Mouse (Mus musculus) kidney, postnatal 10 days (tissue): Measurements from ENCODE around the gene Nanos3.

ENCODE experiments used
- DNase-seq: peaks from one replicate; pipeline ENCODE4 v3.0.0; 2021; ENCODE audit warnings: mixed read lengths

Gene Nanos3

GRCm38 (mm10) chr8:84182833-84183232, 2.2 kb downstream of the Nanos3 start:
- DNase-seq, result no peak

GRCm38 (mm10) chr8:84180530-84181190, 4.4 kb downstream of the Nanos3 start:
- DNase-seq, result peak; percentile 78

- no peak for DNase-seq
Observed at GRCm38 (mm10) chr8:84179946-84180345, 5.1 kb downstream of the Nanos3 start.

GRCm38 (mm10) chr8:84178592-84178991, 6.4 kb downstream of the Nanos3 start:
- DNase-seq, result no peak

- no peak for DNase-seq
Observed at GRCm38 (mm10) chr8:84177405-84177804, 7.6 kb downstream of the Nanos3 start.

- peak; percentile 24 for DNase-seq
Observed at GRCm38 (mm10) chr8:84176560-84176959, 8.5 kb downstream of the Nanos3 start.

- DNase-seq, result peak; percentile 49
Observed at GRCm38 (mm10) chr8:84173861-84174260, 11.2 kb downstream of the Nanos3 start.

GRCm38 (mm10) chr8:84170096-84170495, 14.9 kb downstream of the Nanos3 start:
- DNase-seq, result no peak

- DNase-seq, result no peak
Observed at GRCm38 (mm10) chr8:84167696-84168095, 17.3 kb downstream of the Nanos3 start.

- no peak for DNase-seq
Observed at GRCm38 (mm10) chr8:84157620-84158019, 27.4 kb downstream of the Nanos3 start.

GRCm38 (mm10) chr8:84149181-84149580, 35.8 kb downstream of the Nanos3 start:
- DNase-seq, result no peak

- DNase-seq, result peak; percentile 45
Observed at GRCm38 (mm10) chr8:84148531-84148850, 36.5 kb downstream of the Nanos3 start.

- peak; percentile 96 for DNase-seq
Observed at GRCm38 (mm10) chr8:84147769-84148530, 37.1 kb downstream of the Nanos3 start, which contains the start of the genes Cc2d1a and 4930432K21Rik. Cc2d1a (minus strand) TSS chr8:84147936. 4930432K21Rik (plus strand) TSS chr8:84148025.

GRCm38 (mm10) chr8:84147324-84147766, 37.7 kb downstream of the Nanos3 start:
- peak; percentile 69 for DNase-seq

GRCm38 (mm10) chr8:84144636-84145245, 40.3 kb downstream of the Nanos3 start:
- DNase-seq, result no peak

GRCm38 (mm10) chr8:84140838-84141237, 44.2 kb downstream of the Nanos3 start:
- DNase-seq, result no peak

- no peak for DNase-seq
Observed at GRCm38 (mm10) chr8:84137848-84138247, 47.2 kb downstream of the Nanos3 start.

GRCm38 (mm10) chr8:84132225-84132624, 52.8 kb downstream of the Nanos3 start:
- DNase-seq, result no peak

GRCm38 (mm10) chr8:84130806-84131205, 54.2 kb downstream of the Nanos3 start:
- peak; percentile 57 for DNase-seq

- DNase-seq, result no peak
Observed at GRCm38 (mm10) chr8:84128277-84128676, 56.7 kb downstream of the Nanos3 start.

- DNase-seq, result peak; percentile 49
Observed at GRCm38 (mm10) chr8:84127202-84127901, 57.7 kb downstream of the Nanos3 start.

- DNase-seq, result no peak
Observed at GRCm38 (mm10) chr8:84126742-84127141, 58.3 kb downstream of the Nanos3 start.

GRCm38 (mm10) chr8:84125656-84126055, 59.4 kb downstream of the Nanos3 start, which contains the start of gene Podnl1:
Podnl1 (plus strand) TSS chr8:84125989.
- DNase-seq, result peak; percentile 58
